Mouse (Mus musculus) G1E (cell line): ENCODE measurements at regions not wholly inside any gene's neighbourhood (a gene's known extent, or its start where the extent isn't known, plus 50 kb on each side); places are given as distances from the start of the nearest gene placed in this dataset.

Experiments
- ATAC-seq: 2 replicates; pipeline ENCODE4 v1.8.0; 2016; ENCODE audit warnings: mild to moderate bottlenecking; ENCODE audit not compliant: insufficient number of reproducible peaks, poor library complexity, low FRiP score, severe bottlenecking; ENCODE audit errors: extremely low read depth
- DNase-seq: peaks from one replicate; pipeline ENCODE4 v3.0.0; 2012; ENCODE audit warnings: low spot score
- H3K27me3 ChIP-seq: 2 replicates; pipeline ENCODE4 v1.6.1; 2012; ENCODE audit warnings: mild to moderate bottlenecking, low read length, inconsistent platforms; ENCODE audit not compliant: insufficient read depth
- H3K36me3 ChIP-seq: replicated peaks from 2 replicates; pipeline ENCODE3; 2012; ENCODE audit warnings: mild to moderate bottlenecking, inconsistent platforms
- H3K4me1 ChIP-seq: 2 replicates; pipeline ENCODE4 v1.6.1; 2012; ENCODE audit warnings: low read depth, low read length, inconsistent platforms, mixed read lengths; ENCODE audit not compliant: insufficient read depth
- H3K4me3 ChIP-seq: 2 replicates; pipeline ENCODE4 v1.5.1; 2012; ENCODE audit warnings: low read depth, mild to moderate bottlenecking, inconsistent platforms, low read length, moderate library complexity, mixed read lengths
- H3K9me3 ChIP-seq: replicated peaks from 2 replicates; pipeline ENCODE4 v1.6.1; 2012; ENCODE audit warnings: inconsistent platforms
- CTCF ChIP-seq: IDR thresholded peaks from 2 replicates; pipeline ENCODE4 v1.5.1; 2012; ENCODE audit warnings: low read depth, low read length, inconsistent platforms, mixed read lengths
- GATA1 ChIP-seq: IDR thresholded peaks from 2 replicates; pipeline ENCODE4 v1.6.1; 2012; ENCODE audit warnings: borderline replicate concordance, low read length, inconsistent platforms, mixed read lengths
- GATA2 ChIP-seq: IDR thresholded peaks from 2 replicates; pipeline ENCODE4 v1.6.1; 2012; ENCODE audit warnings: low read depth, low read length, inconsistent platforms, borderline replicate concordance
- POLR2AphosphoS5 ChIP-seq: IDR thresholded peaks from 2 replicates; pipeline ENCODE4 v1.6.1; 2012; ENCODE audit warnings: low read depth, low read length, inconsistent platforms; ENCODE audit not compliant: insufficient replicate concordance
- TAL1 ChIP-seq: conservative IDR thresholded peaks from 2 replicates; pipeline ENCODE4 v1.6.1; 2012; ENCODE audit warnings: low read depth, low read length, inconsistent platforms, mixed read lengths

GRCm38 (mm10) chr7:72609791-72610190, 303.4 kb upstream of the Mctp2 start:
- Histone ChIP-seq H3K36me3 (no peaks in the 10 kb centered on the region), H3K4me3 (no peak overlapping the region), H3K27me3 (no peaks in the 10 kb centered on the region), H3K4me1 (no peaks in the 10 kb centered on the region), H3K9me3 (peaks cover 15% of the 10 kb centered on the region)
- ATAC-seq (no peak), DNase-seq (no peak)
- TF ChIP-seq POLR2AphosphoS5 (no peak), CTCF (no peak), GATA2 (no peak), GATA1 (no peak), TAL1 (no peak)

- no peak for TF ChIP-seq POLR2AphosphoS5
- no peak for TF ChIP-seq TAL1
- no peak for TF ChIP-seq CTCF
- no peak for TF ChIP-seq GATA2
- no peak for TF ChIP-seq GATA1
- Histone ChIP-seq H3K4me1 (no peaks in the 10 kb centered on the region), H3K9me3 (peaks cover 12% of the 10 kb centered on the region), H3K4me3 (no peak overlapping the region), H3K36me3 (no peaks in the 10 kb centered on the region), H3K27me3 (no peaks in the 10 kb centered on the region)
- no peak for DNase-seq
- no peak for ATAC-seq
Measured at GRCm38 (mm10) chr7:72615232-72615631, 308.8 kb upstream of the Mctp2 start.

GRCm38 (mm10) chr7:72627369-72627768, 321.0 kb upstream of the Mctp2 start:
- H3K36me3 ChIP-seq: no peaks in the 10 kb centered on the region
- ATAC-seq (no peak), DNase-seq (no peak)
- H3K9me3 ChIP-seq: 0 out of 2 replicates have a peak, but pooled peaks cover 4% of the 10 kb centered on the region
- H3K4me1 ChIP-seq: no peaks in the 10 kb centered on the region
- TF ChIP-seq GATA1 (no peak), CTCF (no peak), POLR2AphosphoS5 (no peak), TAL1 (no peak), GATA2 (no peak)
- H3K27me3 ChIP-seq: no peaks in the 10 kb centered on the region
- H3K4me3 ChIP-seq: no peak overlapping the region

- TF ChIP-seq GATA1: no peak
- TF ChIP-seq TAL1: no peak
- TF ChIP-seq POLR2AphosphoS5: no peak
- TF ChIP-seq GATA2: no peak
- no peak for TF ChIP-seq CTCF
- Histone ChIP-seq H3K27me3 (no peaks in the 10 kb centered on the region), H3K36me3 (no peaks in the 10 kb centered on the region), H3K4me3 (no peak overlapping the region), H3K4me1 (no peaks in the 10 kb centered on the region), H3K9me3 (no peaks in the 10 kb centered on the region)
- DNase-seq: no peak
- ATAC-seq: no peak
Measured at GRCm38 (mm10) chr7:72639566-72639965, 333.2 kb upstream of the Mctp2 start.

DNA sequence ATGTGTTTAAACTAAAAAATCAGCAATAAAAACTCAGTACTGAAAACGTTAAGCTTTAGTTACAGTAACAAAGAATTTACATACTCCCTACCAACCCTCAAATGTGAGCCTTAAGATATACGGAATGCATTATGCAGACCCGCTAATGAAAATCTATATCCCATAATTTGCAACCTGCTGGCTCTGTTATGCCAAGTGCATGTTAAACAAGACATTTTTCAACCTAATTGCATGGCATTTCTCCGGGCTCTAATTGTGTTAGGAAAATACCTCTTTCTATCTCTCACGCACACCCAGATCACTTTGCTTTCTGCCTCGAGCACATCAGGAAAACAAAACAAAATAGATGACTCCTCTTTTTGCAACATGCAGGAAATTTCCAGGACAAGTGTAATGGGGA, 368.6 kb upstream of the Mctp2 start:
- TF ChIP-seq GATA2 (no peak), POLR2AphosphoS5 (no peak), TAL1 (no peak), GATA1 (no peak), CTCF (no peak)
- no peaks in the 10 kb centered on the region for H3K4me1 ChIP-seq
- ATAC-seq: no peak
- DNase-seq: no peak
- H3K9me3 ChIP-seq: peaks cover 9% of the 10 kb centered on the region
- no peak overlapping the region for H3K4me3 ChIP-seq
- H3K36me3 ChIP-seq: no peaks in the 10 kb centered on the region
- no peaks in the 10 kb centered on the region for H3K27me3 ChIP-seq

DNA sequence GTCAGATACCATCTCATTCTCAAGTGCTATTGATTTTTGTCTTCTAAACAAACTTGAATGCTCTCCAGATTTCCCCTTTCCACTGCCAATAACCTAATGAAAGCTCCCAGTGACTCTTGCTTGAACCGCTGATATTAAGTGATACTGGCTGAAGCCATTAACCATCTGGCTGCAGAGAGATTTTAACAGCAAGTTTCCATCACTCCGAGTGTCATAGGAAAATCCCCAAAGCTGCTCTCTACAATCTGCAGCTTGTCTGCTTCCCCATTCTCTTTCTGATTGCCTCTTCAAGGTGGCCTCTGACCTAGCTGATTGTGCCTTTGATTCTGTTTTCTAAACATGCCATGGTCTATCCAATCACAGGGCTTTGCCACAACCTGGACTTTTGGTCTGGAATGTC, 379.4 kb upstream of the Mctp2 start:
- H3K27me3 ChIP-seq: no peaks in the 10 kb centered on the region
- no peak for DNase-seq
- ATAC-seq: no peak
- no peaks in the 10 kb centered on the region for H3K36me3 ChIP-seq
- H3K9me3 ChIP-seq: peaks cover 12% of the 10 kb centered on the region
- H3K4me1 ChIP-seq: no peaks in the 10 kb centered on the region
- no peak for TF ChIP-seq TAL1
- TF ChIP-seq GATA2: no peak
- no peak for TF ChIP-seq CTCF
- no peak for TF ChIP-seq POLR2AphosphoS5
- TF ChIP-seq GATA1: no peak
- no peak overlapping the region for H3K4me3 ChIP-seq

- H3K9me3 ChIP-seq: peaks cover 16% of the 10 kb centered on the region
- H3K27me3 ChIP-seq: no peaks in the 10 kb centered on the region
- no peaks in the 10 kb centered on the region for H3K36me3 ChIP-seq
- no peak overlapping the region for H3K4me3 ChIP-seq
- no peak for DNase-seq
- TF ChIP-seq GATA2 (no peak), GATA1 (no peak), CTCF (no peak), POLR2AphosphoS5 (no peak), TAL1 (no peak)
- ATAC-seq: no peak
- no peaks in the 10 kb centered on the region for H3K4me1 ChIP-seq
Measured at GRCm38 (mm10) chr7:72687356-72687755, 380.9 kb upstream of the Mctp2 start.
